Mouse (Mus musculus) thymus, postnatal 10 days (tissue): ENCODE results near the gene Rpl13a.
"Not testable (repeated sequence)": the region's sequence is repeated elsewhere in the genome, so short reads cannot be mapped to it uniquely, and the experiment has no call there.

Experiments used
- DNase-seq, 2 experiments: peaks; one replicate each; pipeline ENCODE4 v3.0.0; 2021; ENCODE audit warnings: low spot score in 2 of 2

The Rpl13a gene

GRCm38 (mm10) chr7:45118336-45118735 lies 10.2 kb downstream of the Rpl13a start:
- DNase-seq, result no peak

- DNase-seq, result no peak
These were observed 11.0 kb downstream of the Rpl13a start for GRCm38 (mm10) chr7:45117566-45117965.

- DNase-seq, result no peak
These were observed 15.1 kb downstream of the Rpl13a start for GRCm38 (mm10) chr7:45113476-45113875.

GRCm38 (mm10) chr7:45112529-45112928 lies 16.0 kb downstream of the Rpl13a start:
- no peak for DNase-seq

GRCm38 (mm10) chr7:45111940-45112339 lies 16.6 kb downstream of the Rpl13a start:
- no peak for DNase-seq

- DNase-seq, result not testable (repeated sequence)
These were observed 18.5 kb downstream of the Rpl13a start for GRCm38 (mm10) chr7:45110089-45110488.

GRCm38 (mm10) chr7:45107052-45107645 lies 21.4 kb downstream of the Rpl13a start:
- no peak for DNase-seq

- no peak for DNase-seq
These were observed 22.1 kb downstream of the Rpl13a start for GRCm38 (mm10) chr7:45106441-45106840.

GRCm38 (mm10) chr7:45105491-45105890 lies 23.1 kb downstream of the Rpl13a start:
- no peak for DNase-seq

GRCm38 (mm10) chr7:45104941-45105340 lies 23.6 kb downstream of the Rpl13a start:
- DNase-seq, result no peak

- no peak for DNase-seq
These were observed 24.8 kb downstream of the Rpl13a start, which contains the start of gene Fcgrt for GRCm38 (mm10) chr7:45103652-45104180. Gene Fcgrt (minus strand): TSS chr7:45103851.

- DNase-seq, result no peak
These were observed 25.5 kb downstream of the Rpl13a start for GRCm38 (mm10) chr7:45102940-45103585.

- no peak for DNase-seq
These were observed 26.1 kb downstream of the Rpl13a start for GRCm38 (mm10) chr7:45102441-45102840.

GRCm38 (mm10) chr7:45100046-45100445 lies 28.5 kb downstream of the Rpl13a start:
- no peak for DNase-seq

- DNase-seq, result no peak
These were observed 29.9 kb downstream of the Rpl13a start for GRCm38 (mm10) chr7:45098541-45099240.

GRCm38 (mm10) chr7:45097479-45097878 lies 31.1 kb downstream of the Rpl13a start:
- no peak for DNase-seq

GRCm38 (mm10) chr7:45095965-45096364 lies 32.6 kb downstream of the Rpl13a start:
- DNase-seq, result not testable (repeated sequence)

- no peak for DNase-seq
These were observed 33.2 kb downstream of the Rpl13a start for GRCm38 (mm10) chr7:45095367-45095766.

- no peak for DNase-seq
These were observed 34.4 kb downstream of the Rpl13a start for GRCm38 (mm10) chr7:45094121-45094520.

GRCm38 (mm10) chr7:45093516-45093905 lies 35.0 kb downstream of the Rpl13a start:
- DNase-seq, result no peak

GRCm38 (mm10) chr7:45092828-45093515 lies 35.6 kb downstream of the Rpl13a start:
- no peak for DNase-seq

GRCm38 (mm10) chr7:45092048-45092447 lies 36.5 kb downstream of the Rpl13a start, which contains the start of gene Rcn3:
Gene Rcn3 (minus strand): TSS chr7:45092221.
- DNase-seq, result no peak
